Mouse (Mus musculus) ES-Bruce4 (cell line): ENCODE measurements at regions not wholly inside any gene's neighbourhood (a gene's known extent, or its start where the extent isn't known, plus 50 kb on each side); places are given as distances from the start of the nearest gene placed in this dataset.

ENCODE experiments used
- H3K27ac ChIP-seq: 2 replicates; pipeline ENCODE4 v1.5.1; 2012; ENCODE audit warnings: low read length, inconsistent platforms; ENCODE audit not compliant: insufficient read depth
- H3K27me3 ChIP-seq: 2 replicates; pipeline ENCODE4 v1.6.1; 2012; ENCODE audit warnings: mild to moderate bottlenecking, low read length, inconsistent platforms; ENCODE audit not compliant: control insufficient read depth, poor library complexity, insufficient read depth, severe bottlenecking
- H3K36me3 ChIP-seq: 2 replicates; pipeline ENCODE4 v1.6.1; 2012; ENCODE audit warnings: inconsistent platforms, mild to moderate bottlenecking, low read length, moderate library complexity; ENCODE audit not compliant: control insufficient read depth, poor library complexity, insufficient read depth, severe bottlenecking
- H3K4me1 ChIP-seq: one replicate; pipeline ENCODE4 v1.8.1; 2011; ENCODE audit warnings: low read length; ENCODE audit not compliant: control insufficient read depth, insufficient read depth
- H3K4me3 ChIP-seq: 2 replicates; pipeline ENCODE4 v1.5.1; 2011; ENCODE audit warnings: low read depth, mild to moderate bottlenecking, low read length
- H3K9ac ChIP-seq: 2 replicates; pipeline ENCODE4 v1.6.1; 2012; ENCODE audit warnings: low read depth, mild to moderate bottlenecking, inconsistent platforms; ENCODE audit not compliant: poor library complexity, severe bottlenecking
- H3K9me3 ChIP-seq: replicated peaks from 2 replicates; pipeline ENCODE4 v1.6.1; 2012; ENCODE audit warnings: mild to moderate bottlenecking, low read length, inconsistent platforms; ENCODE audit not compliant: control insufficient read depth, poor library complexity, insufficient read depth, severe bottlenecking
- CTCF ChIP-seq: IDR thresholded peaks from one replicate; pipeline ENCODE4 v1.8.1; 2011; ENCODE audit warnings: low read depth, low read length
- EP300 ChIP-seq: IDR thresholded peaks from 2 replicates; pipeline ENCODE4 v1.6.1; 2011; ENCODE audit warnings: low read depth, low read length; ENCODE audit not compliant: insufficient read depth
- POLR2A ChIP-seq: IDR thresholded peaks from one replicate; pipeline ENCODE4 v1.8.1; 2011; ENCODE audit warnings: low read length; ENCODE audit not compliant: insufficient read depth

GRCm38 (mm10) chr2:92752794-92753193 is 153.3 kb downstream of the Chst1 start:
- no peaks in the 10 kb centered on the region for H3K36me3 ChIP-seq
- H3K4me1 ChIP-seq = no peaks in the 10 kb centered on the region
- H3K4me3 ChIP-seq = no peak overlapping the region
- no peak overlapping the region for H3K27ac ChIP-seq
- H3K9ac ChIP-seq = no peak overlapping the region
- H3K27me3 ChIP-seq = no peaks in the 10 kb centered on the region
- H3K9me3 ChIP-seq = no peaks in the 10 kb centered on the region
- TF ChIP-seq POLR2A = no peak
- TF ChIP-seq EP300 = no peak

- no peak for TF ChIP-seq POLR2A
- TF ChIP-seq EP300 = no peak
- no peak for TF ChIP-seq CTCF
- Histone ChIP-seq H3K9ac (no peak overlapping the region), H3K27me3 (no peaks in the 10 kb centered on the region), H3K4me1 (no peaks in the 10 kb centered on the region), H3K9me3 (no peaks in the 10 kb centered on the region), H3K4me3 (no peak overlapping the region), H3K27ac (no peak overlapping the region), H3K36me3 (no peaks in the 10 kb centered on the region)
These were observed 155.2 kb downstream of the Chst1 start for GRCm38 (mm10) chr2:92754505-92755280.

- H3K27me3 ChIP-seq = no peaks in the 10 kb centered on the region
- no peak overlapping the region for H3K4me3 ChIP-seq
- no peaks in the 10 kb centered on the region for H3K4me1 ChIP-seq
- TF ChIP-seq EP300 = no peak
- TF ChIP-seq POLR2A = no peak
- TF ChIP-seq CTCF = no peak
- no peak overlapping the region for H3K9ac ChIP-seq
- H3K27ac ChIP-seq = no peak overlapping the region
- H3K9me3 ChIP-seq = no peaks in the 10 kb centered on the region
- no peaks in the 10 kb centered on the region for H3K36me3 ChIP-seq
These were observed 157.0 kb downstream of the Chst1 start for GRCm38 (mm10) chr2:92756491-92756890.

GRCm38 (mm10) chr2:92758775-92759174 is 156.1 kb upstream of the Syt13 start:
- H3K27me3 ChIP-seq = no peaks in the 10 kb centered on the region
- H3K36me3 ChIP-seq = no peaks in the 10 kb centered on the region
- H3K27ac ChIP-seq = no peak overlapping the region
- TF ChIP-seq CTCF (no peak), POLR2A (no peak), EP300 (no peak)
- H3K4me1 ChIP-seq = no peaks in the 10 kb centered on the region
- H3K9ac ChIP-seq = no peak overlapping the region
- no peaks in the 10 kb centered on the region for H3K9me3 ChIP-seq
- H3K4me3 ChIP-seq = no peak overlapping the region

GRCm38 (mm10) chr2:92763881-92764635 is 150.8 kb upstream of the Syt13 start:
- Histone ChIP-seq H3K27ac (no peak overlapping the region), H3K9me3 (no peaks in the 10 kb centered on the region), H3K9ac (no peak overlapping the region), H3K36me3 (no peaks in the 10 kb centered on the region), H3K4me1 (no peaks in the 10 kb centered on the region), H3K4me3 (no peak overlapping the region), H3K27me3 (no peaks in the 10 kb centered on the region)
- no peak for TF ChIP-seq POLR2A
- TF ChIP-seq CTCF = no peak
- TF ChIP-seq EP300 = no peak

GRCm38 (mm10) chr2:92767476-92768005 is 147.4 kb upstream of the Syt13 start:
- H3K4me1 ChIP-seq = no peaks in the 10 kb centered on the region
- H3K9me3 ChIP-seq = no peaks in the 10 kb centered on the region
- no peak overlapping the region for H3K27ac ChIP-seq
- TF ChIP-seq POLR2A (no peak), CTCF (no peak), EP300 (no peak)
- H3K9ac ChIP-seq = no peak overlapping the region
- H3K36me3 ChIP-seq = no peaks in the 10 kb centered on the region
- H3K27me3 ChIP-seq = no peaks in the 10 kb centered on the region
- H3K4me3 ChIP-seq = no peak overlapping the region
